Mouse (Mus musculus) hematopoietic multipotent progenitor cell, adult 10-12 weeks (in vitro differentiated cells): Measurements from ENCODE around the gene Vipas39. TPM values are rescaled to one million over a fixed set of nuclear protein-coding genes. Genes with fewer than 3 reads are reported as not detected.

Experiments
- polyA plus RNA-seq: library from polyadenylated mRNA; stranded (reverse); fragments of >175 nt; gene quantifications from 2 replicates; pipeline ENCODE4 v1.2.3, GENCODE M21; 2012; ENCODE audit warnings: low replicate concordance

Vipas39 gene
- 1.9 and 2.3 TPM in 2 replicates for polyA plus RNA-seq

GRCm38 (mm10) chr12:87266108-87266826, at the start of gene Vipas39, which contains the start of gene Ahsa1:
Vipas39 (minus strand) TSS chr12:87266256.
Ahsa1 (plus strand) TSS chr12:87266479.

GRCm38 (mm10) chr12:87299657-87300440, 33.8 kb upstream of the Vipas39 start, which contains the start of gene Ism2:
Ism2 (minus strand) TSS chr12:87299705.

GRCm38 (mm10) chr12:87238632-87239031, 27.4 kb downstream of the Vipas39 start, which contains the start of gene Noxred1:
Noxred1 (minus strand) TSS chr12:87238732.

GRCm38 (mm10) chr12:87199973-87200586, 66.0 kb downstream of the Vipas39 start, which contains the start of gene Tmed8:
Tmed8 (minus strand) TSS chr12:87200454.

GRCm38 (mm10) chr12:87199206-87199972, 66.7 kb downstream of the Vipas39 start, which contains the start of gene Samd15:
Samd15 (plus strand) TSS chr12:87199723.

Other genes with a start within 250 kb of the Vipas39 start
- 0.03 and 0.06 TPM in 2 replicates for gene Tmem63c, start 244.9 kb downstream of the Vipas39 start, polyA plus RNA-seq
- 0.11 and 0.14 TPM in 2 replicates for gene Ngb, start 163.7 kb downstream of the Vipas39 start, polyA plus RNA-seq
- gene Gstz1, start 119.1 kb downstream of the Vipas39 start, polyA plus RNA-seq: 1.5 and 3.1 TPM in 2 replicates
- 2.8 and 3.5 TPM in 2 replicates for gene Pomt2, start 118.3 kb downstream of the Vipas39 start, polyA plus RNA-seq
- 0.34 and 0.55 TPM in 2 replicates for gene Samd15, start 66.5 kb downstream of the Vipas39 start, polyA plus RNA-seq
- gene Tmed8, start 65.8 kb downstream of the Vipas39 start, polyA plus RNA-seq: 5.2 and 5.5 TPM in 2 replicates
- gene Noxred1, start 27.5 kb downstream of the Vipas39 start, polyA plus RNA-seq: 0.21 and 0.91 TPM in 2 replicates
- gene Ahsa1, start 223 bp upstream of the Vipas39 start, polyA plus RNA-seq: 58.4 and 60.1 TPM in 2 replicates
- gene Ism2, start 33.4 kb upstream of the Vipas39 start, polyA plus RNA-seq: not detected in 2 replicates
- gene Sptlc2, start 122.1 kb upstream of the Vipas39 start, polyA plus RNA-seq: 41.0 and 54.3 TPM in 2 replicates
- gene Slirp, start 177.6 kb upstream of the Vipas39 start, polyA plus RNA-seq: 0.04 and 2.9 TPM in 2 replicates
- gene Alkbh1, start 177.8 kb upstream of the Vipas39 start, polyA plus RNA-seq: 26.5 and 27.7 TPM in 2 replicates
- 5.6 and 24.6 TPM in 2 replicates for gene Snw1, start 206.0 kb upstream of the Vipas39 start, polyA plus RNA-seq
- not detected in 2 replicates for gene Gm5788, start 228.5 kb upstream of the Vipas39 start, polyA plus RNA-seq
- not detected in 2 replicates for gene Gm8300, start 248.1 kb upstream of the Vipas39 start, polyA plus RNA-seq